Mouse (Mus musculus) heart, embryonic 10.5 days (tissue): ENCODE results near the gene Ckap5. TPM values are rescaled to one million over a fixed set of nuclear protein-coding genes. Genes with fewer than 3 reads are reported as not detected.

Experiments used
- DNase-seq: peaks from one replicate; pipeline ENCODE4 v3.0.0-alpha.2; 2017; ENCODE audit warnings: low spot score
- H3K27ac ChIP-seq: fragments of 300-500 bp; sonication (generic); 2 replicates; pipeline ENCODE4 v1.5.1; 2016; ENCODE audit warnings: mild to moderate bottlenecking
- H3K27me3 ChIP-seq: fragments of 300-500 bp; sonication (generic); 2 replicates; pipeline ENCODE4 v1.6.1; 2016; ENCODE audit warnings: mild to moderate bottlenecking; ENCODE audit not compliant: poor library complexity, insufficient read depth, severe bottlenecking
- H3K36me3 ChIP-seq: fragments of 300-500 bp; sonication (generic); 2 replicates; pipeline ENCODE4 v1.6.1; 2016; ENCODE audit warnings: mild to moderate bottlenecking, moderate library complexity
- H3K4me1 ChIP-seq: fragments of 300-500 bp; sonication (generic); 2 replicates; pipeline ENCODE4 v1.6.1; 2016; ENCODE audit warnings: mild to moderate bottlenecking
- H3K4me3 ChIP-seq: fragments of 300-500 bp; sonication (generic); 2 replicates; pipeline ENCODE4 v1.5.1; 2016; ENCODE audit warnings: mild to moderate bottlenecking, moderate library complexity
- H3K9me3 ChIP-seq: fragments of 300-500 bp; sonication (generic); 2 replicates; pipeline ENCODE4 v1.6.1; 2016; ENCODE audit warnings: mild to moderate bottlenecking, moderate library complexity
- whole genome bisulfite sequencing: fragments of 180-500 bp; shearing (Covaris S2); methylation state at CpG from one replicate; pipeline ENCODE4 v1.1.7; 2016; 5-methylcytosine and 5-hydroxymethylcytosine counted together
- polyA plus RNA-seq: library from polyadenylated mRNA; unstranded; fragments of >200 nt; fragmentation: Nextera tagmentation; extraction: Ambion mirVana; gene quantifications from 2 replicates; pipeline ENCODE4 v1.2.1, GENCODE M21; 2016

Gene Ckap5
- polyA plus RNA-seq, 1 experiment from 2014 or later, result 77.2 TPM

DNA sequence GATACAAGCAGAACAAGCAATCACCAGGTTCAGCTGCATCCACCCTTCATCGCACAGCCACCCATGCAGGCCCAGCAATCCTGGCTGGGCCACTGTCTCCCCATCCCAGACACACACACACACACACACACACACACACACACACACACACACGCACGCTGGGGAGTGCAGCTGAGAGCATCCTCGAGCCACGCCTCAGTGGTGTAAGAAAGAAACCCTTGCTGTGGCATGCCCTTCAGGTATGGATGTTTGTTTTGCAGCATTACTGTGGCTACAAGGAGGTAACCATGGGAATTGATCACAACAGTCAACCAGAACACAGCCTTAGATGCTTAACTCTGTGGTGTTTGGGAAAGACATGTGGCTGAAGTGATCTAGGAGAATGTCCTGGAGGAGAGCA lies 105.8 kb downstream of the Ckap5 start:
- H3K27me3 ChIP-seq, result no peaks in the 10 kb centered on the region
- no peaks in the 10 kb centered on the region for H3K36me3 ChIP-seq
- peaks cover 19% of the 10 kb centered on the region for H3K4me1 ChIP-seq
- no peak overlapping the region for H3K4me3 ChIP-seq
- 88% methylated on average over 5 of the region's 5 CpGs for WGBS
- no peaks in the 10 kb centered on the region for H3K9me3 ChIP-seq
- H3K27ac ChIP-seq, result no peak overlapping the region
- DNase-seq, result no peak

DNA sequence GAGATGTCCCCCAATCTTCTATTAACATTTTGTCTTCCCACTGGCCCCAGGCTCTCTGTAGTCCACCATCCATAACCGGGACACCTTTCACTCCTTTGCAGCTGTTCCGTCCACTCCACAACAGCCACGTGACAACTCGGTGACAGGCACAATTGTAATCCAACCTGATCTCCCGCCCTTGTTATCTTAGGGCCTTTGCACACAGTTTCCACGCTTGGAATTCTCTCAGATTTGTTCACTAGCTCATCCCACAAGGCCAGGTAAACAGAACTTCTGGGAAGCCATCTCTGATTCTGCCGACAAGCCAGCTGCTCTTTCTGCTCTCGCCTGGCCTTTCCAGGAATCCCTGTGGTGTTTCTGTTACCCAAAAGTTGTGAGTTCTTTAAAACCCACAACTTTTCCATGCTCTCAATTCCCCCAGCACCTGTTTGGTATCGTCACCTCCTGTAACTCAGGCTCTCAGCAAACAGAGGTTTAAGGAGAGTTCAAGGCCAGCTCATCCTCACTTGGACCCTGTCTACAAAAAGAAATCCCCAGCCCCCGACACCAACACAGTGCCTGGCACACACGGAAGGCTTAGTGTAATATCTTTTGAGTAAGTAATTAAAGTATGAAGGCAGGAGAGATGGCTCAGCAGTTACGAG lies 106.9 kb downstream of the Ckap5 start:
- WGBS, result 68% methylated on average over 12 of the region's 12 CpGs
- H3K9me3 ChIP-seq, result no peaks in the 10 kb centered on the region
- H3K27ac ChIP-seq, result no peak overlapping the region
- H3K4me1 ChIP-seq, result peaks cover 19% of the 10 kb centered on the region
- H3K4me3 ChIP-seq, result no peak overlapping the region
- H3K36me3 ChIP-seq, result no peaks in the 10 kb centered on the region
- no peaks in the 10 kb centered on the region for H3K27me3 ChIP-seq
- DNase-seq, result no peak

DNA sequence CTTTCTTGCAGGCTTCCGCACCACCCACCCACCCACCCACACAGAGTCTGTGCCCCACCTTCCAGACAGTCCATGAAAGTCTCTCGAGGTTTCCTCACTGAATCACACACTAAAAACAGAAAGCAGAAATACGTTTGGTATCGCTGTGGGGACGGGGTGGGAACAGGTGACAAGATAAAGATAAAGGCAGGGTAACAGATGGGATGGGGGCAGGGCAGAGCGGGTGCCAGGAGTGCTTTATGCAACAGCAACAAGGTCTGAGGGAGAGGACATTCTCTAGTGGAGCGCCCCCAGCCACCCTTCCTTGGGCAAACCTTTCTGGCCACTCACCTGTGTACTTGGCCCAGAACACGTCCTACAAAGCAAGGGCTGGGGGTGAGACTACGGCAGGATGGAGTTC lies 108.3 kb downstream of the Ckap5 start:
- Histone ChIP-seq H3K36me3 (no peaks in the 10 kb centered on the region), H3K27ac (no peak overlapping the region), H3K27me3 (no peaks in the 10 kb centered on the region), H3K4me3 (no peak overlapping the region), H3K9me3 (no peaks in the 10 kb centered on the region), H3K4me1 (peaks cover 19% of the 10 kb centered on the region)
- no peak for DNase-seq
- 70% methylated on average over 9 of the region's 9 CpGs for WGBS

DNA sequence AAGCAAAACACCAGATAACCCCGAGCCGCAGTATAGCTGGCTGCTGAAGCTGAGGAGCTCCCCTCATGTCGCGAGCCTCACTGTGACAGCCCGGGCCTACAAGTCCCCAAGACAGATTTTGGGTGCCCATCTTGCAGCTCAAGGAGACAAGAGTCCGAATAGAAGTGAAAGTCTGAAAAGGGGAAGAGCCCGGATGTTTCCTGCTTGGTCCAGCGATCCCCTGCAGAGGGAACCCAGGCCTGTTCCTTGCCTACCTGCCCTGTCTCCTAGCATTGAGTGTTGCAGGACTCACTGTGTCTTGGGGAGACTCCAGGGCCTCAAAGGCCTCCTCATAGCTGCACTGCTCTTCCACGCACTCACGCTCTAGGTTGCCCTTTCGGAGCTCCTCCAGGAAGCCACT lies 108.9 kb downstream of the Ckap5 start:
- Histone ChIP-seq H3K27me3 (no peaks in the 10 kb centered on the region), H3K4me1 (peaks cover 19% of the 10 kb centered on the region), H3K27ac (peak overlapping the region; percentile 31; the same call in 1 of the 2 replicates), H3K36me3 (no peaks in the 10 kb centered on the region), H3K4me3 (no peak overlapping the region), H3K9me3 (no peaks in the 10 kb centered on the region)
- no peak for DNase-seq
- WGBS, result 82% methylated on average over 11 of the region's 11 CpGs

DNA sequence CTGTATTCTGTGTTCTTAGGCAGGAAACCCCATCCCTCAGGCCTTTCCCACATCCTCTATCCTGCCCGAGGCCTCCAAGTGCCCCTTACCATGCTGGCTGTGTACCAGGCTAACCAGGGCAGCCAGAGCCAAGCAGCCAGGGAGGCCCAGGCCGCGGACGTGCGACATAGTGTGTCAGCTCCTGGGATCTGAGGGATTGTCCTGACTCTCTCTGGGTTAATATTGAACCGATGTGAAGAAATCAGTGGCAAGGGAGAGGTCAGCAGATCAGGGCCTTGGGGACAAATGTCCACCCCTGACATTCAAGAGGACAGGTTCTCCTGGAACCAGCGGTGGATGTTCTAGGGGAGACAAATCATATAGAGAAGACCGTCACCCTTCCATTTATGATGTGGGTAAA lies 109.7 kb downstream of the Ckap5 start, which contains the start of gene F2:
TSS of gene F2 (minus strand) at position 186 of the 400 bp plus-strand sequence.
- Histone ChIP-seq H3K9me3 (no peaks in the 10 kb centered on the region), H3K36me3 (no peaks in the 10 kb centered on the region), H3K4me1 (peaks cover 19% of the 10 kb centered on the region), H3K4me3 (no peak within 1 kb of the TSS), H3K27ac (peak within 1 kb of the TSS; percentile 31; the same call in 1 of the 2 replicates), H3K27me3 (no peaks in the 10 kb centered on the region)
- DNase-seq, result no peak
- WGBS, result 86% methylated on average over 8 of the region's 8 CpGs

DNA sequence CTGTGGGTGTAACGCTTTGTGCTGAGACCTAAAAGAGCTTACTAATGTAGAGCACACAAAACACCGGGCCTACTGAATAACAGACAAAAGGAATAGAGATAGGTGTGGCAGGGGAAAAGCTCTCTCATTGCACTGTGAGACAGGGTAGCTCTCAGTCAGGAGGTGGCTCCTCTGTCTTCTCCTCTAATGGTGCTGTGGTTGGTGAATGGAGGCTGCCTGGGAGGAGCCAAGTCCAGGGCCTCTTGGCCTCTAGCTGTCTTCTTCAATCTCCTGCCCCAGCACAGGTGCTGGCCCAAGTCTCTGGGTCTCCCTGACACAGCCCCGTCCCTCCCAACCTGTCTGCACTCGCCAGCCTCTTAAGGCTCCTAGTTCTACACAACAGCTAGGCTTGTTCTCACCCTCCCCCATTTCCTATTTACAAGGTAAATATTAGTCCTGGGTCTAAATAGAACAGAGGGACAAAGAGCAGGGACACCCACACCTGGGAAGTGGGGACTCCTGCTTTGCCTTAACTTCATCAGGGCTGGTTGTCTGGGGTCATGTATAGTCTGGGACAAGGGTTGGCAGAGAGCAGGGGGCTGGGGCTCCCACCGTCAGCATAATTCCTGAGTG lies 110.3 kb downstream of the Ckap5 start:
- DNase-seq, result no peak
- Histone ChIP-seq H3K4me1 (peaks cover 19% of the 10 kb centered on the region), H3K9me3 (no peaks in the 10 kb centered on the region), H3K36me3 (0 out of 2 replicates have a peak, but pooled peaks cover under 1% of the 10 kb centered on the region), H3K27me3 (no peaks in the 10 kb centered on the region), H3K27ac (no peak overlapping the region), H3K4me3 (no peak overlapping the region)
- 73% methylated on average over 5 of the region's 5 CpGs for WGBS

DNA sequence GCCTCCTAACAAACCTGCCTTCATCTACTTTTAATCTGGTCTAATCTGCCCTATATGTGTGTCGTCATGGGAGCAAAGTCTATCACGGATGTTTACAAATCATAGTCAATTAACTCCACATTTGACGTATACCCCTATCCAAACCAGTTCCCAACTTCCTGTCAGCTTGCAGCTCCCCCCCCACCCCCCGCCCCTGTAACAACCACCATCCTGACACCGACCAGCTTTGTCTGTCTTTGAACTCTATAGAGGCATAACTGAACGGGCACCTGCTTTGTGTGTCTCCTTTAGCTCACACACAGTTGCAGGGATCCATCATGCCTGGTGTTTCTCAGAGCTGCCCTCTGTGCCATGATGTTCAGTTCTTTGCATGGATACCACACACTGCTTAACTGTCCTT lies 112.4 kb downstream of the Ckap5 start:
- Histone ChIP-seq H3K27ac (no peak overlapping the region), H3K36me3 (peaks cover 20% of the 10 kb centered on the region), H3K4me3 (no peak overlapping the region), H3K9me3 (no peaks in the 10 kb centered on the region), H3K4me1 (peaks cover 14% of the 10 kb centered on the region), H3K27me3 (no peaks in the 10 kb centered on the region)
- no peak for DNase-seq
- WGBS, result 77% methylated on average over 6 of the region's 6 CpGs

DNA sequence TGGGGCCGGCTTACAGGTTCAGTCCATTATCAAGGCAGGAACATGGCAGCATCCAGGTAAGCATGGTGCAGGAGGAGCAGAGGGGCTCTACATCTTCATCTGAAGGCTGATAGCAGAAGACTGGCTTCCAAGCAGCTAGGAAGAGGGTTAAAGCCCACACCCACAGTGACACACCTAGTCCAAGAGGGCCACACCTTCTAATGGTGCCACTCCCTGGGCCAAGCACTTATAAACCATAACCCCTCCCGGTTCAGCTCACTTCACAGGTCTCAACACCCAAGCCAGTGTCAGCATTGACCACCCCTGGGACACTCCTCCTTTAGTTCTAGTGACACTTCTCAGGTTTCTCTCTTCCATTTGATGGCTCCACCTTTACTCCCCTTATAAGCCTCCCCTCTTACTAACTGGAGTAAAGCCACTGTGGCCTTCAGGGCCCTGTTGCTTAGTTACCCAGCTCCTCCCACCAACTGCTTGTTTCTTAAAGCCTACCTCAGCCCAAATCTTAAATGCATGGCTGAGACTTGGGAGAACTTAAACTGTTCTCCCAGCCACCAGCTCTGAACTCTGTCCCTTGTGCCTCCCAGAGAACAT lies 116.4 kb downstream of the Ckap5 start:
- Histone ChIP-seq H3K27ac (no peak overlapping the region), H3K4me3 (no peak overlapping the region), H3K36me3 (peaks cover 60% of the 10 kb centered on the region), H3K4me1 (no peaks in the 10 kb centered on the region), H3K27me3 (no peaks in the 10 kb centered on the region), H3K9me3 (no peaks in the 10 kb centered on the region)
- no peak for DNase-seq
- 78% methylated on average over 2 of the region's 2 CpGs for WGBS

DNA sequence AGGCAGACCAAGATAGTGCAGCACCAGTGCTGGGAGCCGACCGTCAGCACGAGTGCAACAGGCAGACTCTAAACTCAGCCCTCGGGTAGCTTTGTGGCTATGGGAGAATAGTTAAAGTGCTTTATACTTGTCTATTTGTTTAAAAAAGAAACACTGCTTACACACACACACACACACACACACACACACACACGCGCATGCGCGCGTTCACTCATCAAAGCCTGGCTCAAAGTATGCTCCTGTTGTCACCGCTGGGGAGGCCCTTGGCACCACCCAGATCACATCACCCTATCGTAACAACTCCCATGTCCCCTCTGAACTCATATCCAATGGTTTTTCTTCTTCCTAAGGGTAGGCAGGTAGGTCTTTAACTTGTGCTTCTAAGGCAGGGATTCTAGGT lies 117.5 kb downstream of the Ckap5 start:
- no peaks in the 10 kb centered on the region for H3K9me3 ChIP-seq
- no peak overlapping the region for H3K4me3 ChIP-seq
- WGBS, result 95% methylated on average over 11 of the region's 11 CpGs
- peaks cover 10% of the 10 kb centered on the region for H3K4me1 ChIP-seq
- H3K27ac ChIP-seq, result no peak overlapping the region
- H3K36me3 ChIP-seq, result peaks cover 62% of the 10 kb centered on the region
- no peaks in the 10 kb centered on the region for H3K27me3 ChIP-seq
- DNase-seq, result no peak

DNA sequence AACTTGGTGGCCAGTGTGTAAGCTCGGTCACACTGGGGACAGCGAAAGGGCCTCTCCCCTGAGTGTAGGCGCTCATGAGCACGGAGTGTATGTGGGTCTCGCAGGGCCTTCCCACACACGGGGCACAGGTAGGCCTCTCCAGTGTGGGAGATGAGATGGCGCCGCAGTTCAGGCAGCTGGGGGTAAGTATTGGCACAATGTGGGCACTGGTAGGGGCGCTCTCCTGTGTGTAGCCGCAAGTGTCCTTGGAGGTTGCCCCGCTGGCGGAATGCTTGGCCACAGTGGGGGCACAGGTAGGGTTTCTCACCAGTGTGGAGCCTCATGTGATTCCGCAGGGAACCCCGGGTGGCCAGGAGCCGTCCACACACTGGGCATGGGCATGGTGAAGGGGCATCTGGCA lies 118.8 kb downstream of the Ckap5 start:
- Histone ChIP-seq H3K4me3 (no peak overlapping the region), H3K9me3 (no peaks in the 10 kb centered on the region), H3K4me1 (peaks cover 12% of the 10 kb centered on the region), H3K36me3 (peaks cover 62% of the 10 kb centered on the region), H3K27me3 (no peaks in the 10 kb centered on the region), H3K27ac (no peak overlapping the region)
- 96% methylated on average over 15 of the region's 15 CpGs for WGBS
- no peak for DNase-seq

DNA sequence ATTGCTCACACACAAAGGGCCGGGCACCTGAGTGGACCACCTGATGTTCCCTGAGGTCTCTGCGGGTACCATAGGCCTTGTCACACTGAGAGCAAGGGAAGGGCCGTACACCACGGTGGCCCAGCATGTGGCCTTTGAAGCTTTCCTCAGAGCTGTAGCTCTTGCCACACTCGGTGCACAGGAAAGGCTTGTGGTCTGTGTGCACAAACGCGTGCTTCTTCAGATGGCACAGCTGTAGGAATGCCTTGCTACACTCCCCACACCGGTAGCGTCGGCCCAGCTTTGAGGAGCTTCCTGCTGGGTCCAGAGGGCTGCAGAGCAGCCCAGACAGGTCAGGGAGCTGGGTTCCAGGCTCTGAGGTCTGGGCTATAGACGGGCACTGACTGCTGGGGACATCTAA lies 119.2 kb downstream of the Ckap5 start:
- Histone ChIP-seq H3K27me3 (no peaks in the 10 kb centered on the region), H3K9me3 (no peaks in the 10 kb centered on the region), H3K4me3 (no peak overlapping the region), H3K36me3 (peaks cover 62% of the 10 kb centered on the region), H3K27ac (no peak overlapping the region), H3K4me1 (peaks cover 14% of the 10 kb centered on the region)
- 94% methylated on average over 11 of the region's 11 CpGs for WGBS
- DNase-seq, result no peak

DNA sequence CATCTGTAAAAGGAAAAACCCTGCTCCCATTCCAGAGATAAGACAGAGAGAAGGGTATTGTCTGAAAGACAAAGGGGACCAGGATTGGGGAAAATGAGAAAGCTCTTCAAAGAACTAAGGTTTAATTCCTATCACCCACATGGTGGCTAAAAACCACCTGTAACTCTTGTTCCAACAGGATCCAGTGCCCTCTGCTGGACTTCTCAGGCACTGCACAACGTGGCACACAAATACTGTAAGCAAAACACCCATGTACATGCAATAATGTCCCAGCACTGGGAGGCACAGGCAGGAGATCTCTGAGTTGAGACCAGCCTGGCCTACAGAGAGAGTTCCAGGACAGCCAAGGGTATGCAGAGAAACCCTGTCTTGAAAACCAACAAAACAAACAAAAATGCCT lies 120.2 kb downstream of the Ckap5 start:
- Histone ChIP-seq H3K9me3 (no peaks in the 10 kb centered on the region), H3K36me3 (peaks cover 63% of the 10 kb centered on the region), H3K4me3 (no peak overlapping the region), H3K4me1 (peaks cover 24% of the 10 kb centered on the region), H3K27me3 (no peaks in the 10 kb centered on the region), H3K27ac (no peak overlapping the region)
- no peak for DNase-seq
- WGBS, result 23% methylated on average over 1 of the region's 1 CpGs

DNA sequence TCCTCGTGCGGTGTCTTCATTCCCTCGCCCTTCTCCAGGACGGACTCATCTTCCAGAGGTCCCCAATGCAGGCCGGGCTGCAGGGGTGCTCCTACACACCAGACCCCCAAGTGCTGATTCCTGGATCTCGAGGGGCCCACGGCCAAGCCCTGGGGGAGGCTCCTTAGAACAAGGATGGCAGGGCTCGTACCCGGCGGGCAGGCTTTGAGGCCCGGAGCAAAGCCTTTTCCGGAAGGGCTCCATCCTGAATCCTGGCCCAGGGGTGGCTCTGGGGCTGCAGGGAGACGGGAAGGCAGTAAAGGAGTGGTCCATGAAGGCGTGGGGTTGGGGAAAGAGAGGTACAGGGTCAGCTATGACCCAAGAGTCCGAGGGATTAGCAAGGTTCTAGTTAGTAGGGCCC lies 122.6 kb downstream of the Ckap5 start:
- WGBS, result 2% methylated on average over 15 of the region's 15 CpGs
- no peaks in the 10 kb centered on the region for H3K27me3 ChIP-seq

More for the DNA sequence above, 122.6 kb downstream of the Ckap5 start:
- Histone ChIP-seq H3K4me3 (peak overlapping the region; percentile 95), H3K27ac (peak overlapping the region; percentile 93), H3K36me3 (peaks cover 56% of the 10 kb centered on the region), H3K4me1 (peaks cover 48% of the 10 kb centered on the region), H3K9me3 (no peaks in the 10 kb centered on the region)
- DNase-seq, result no peak
